Mouse (Mus musculus): ENCODE data around the gene Olfr554. TPM values are rescaled to one million over a fixed set of nuclear protein-coding genes. Genes with fewer than 3 reads are reported as not detected.
"Not testable (repeated sequence)": the region's sequence is repeated elsewhere in the genome, so short reads cannot be mapped to it uniquely, and the experiment has no call there.

The Olfr554 gene
- polyA plus RNA-seq (2014; fragmentation: Nextera tagmentation; extraction: Ambion mirVana) = not detected in 2 replicates

DNA sequence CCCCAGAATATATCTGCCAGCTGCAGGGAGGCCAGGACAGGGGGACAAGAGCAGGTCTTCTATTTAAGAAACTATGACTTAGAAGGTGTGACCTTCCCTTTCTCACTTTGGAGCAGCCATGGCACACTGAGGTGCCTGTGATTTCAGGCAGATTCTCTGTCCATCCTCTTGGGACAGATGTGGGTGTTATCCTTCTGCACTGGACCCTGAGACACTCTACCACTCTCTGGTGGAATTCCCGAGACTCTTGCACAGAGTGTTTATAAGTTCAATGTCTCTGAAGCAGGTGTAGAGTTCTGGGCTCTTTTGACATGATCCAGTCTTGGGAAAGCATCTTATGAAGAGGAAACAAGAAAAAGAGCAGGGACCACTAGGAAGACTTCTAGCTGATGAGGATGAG lies at the start of gene Olfr554:
Gene Olfr554 (plus strand): TSS at position 301 of the 400 bp plus-strand sequence.
- WGBS = 77% methylated on average over 1 of the region's 1 CpGs
- ATAC-seq (ENCODE audit: low FRiP score) = no peak

DNA sequence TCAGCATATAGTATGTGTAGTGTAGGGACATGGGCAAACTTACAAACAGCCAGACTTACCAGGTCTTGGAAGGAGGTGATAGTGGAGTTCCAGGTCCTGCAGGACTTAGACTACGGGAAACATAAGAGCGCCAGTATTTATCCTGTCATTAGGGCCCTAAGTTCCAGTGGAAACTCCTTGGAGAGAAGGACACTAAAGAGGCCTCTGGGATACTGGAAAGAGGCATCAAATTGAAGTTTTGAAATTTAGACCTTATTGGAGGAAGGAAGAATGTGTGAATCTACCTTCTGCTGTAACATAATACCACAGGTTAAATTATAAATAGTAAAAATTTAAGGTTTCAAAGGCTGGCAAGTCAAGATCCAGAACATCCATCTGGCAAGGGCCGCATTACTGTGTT lies 46.4 kb upstream of the Olfr554 start, which contains the start of gene Olfr551:
Gene Olfr551 (minus strand): TSS at position 101 of the 400 bp plus-strand sequence.
- WGBS = 89% methylated on average over 3 of the region's 3 CpGs
- no peak within 1 kb of the TSS for H3K4me3 ChIP-seq (ENCODE audit: low read depth, low read length)
- DNase-seq (ENCODE audit: low spot score, missing footprints) = no peak
- H3K9me3 ChIP-seq (ENCODE audit: control insufficient read depth, low read length) = no peaks in the 10 kb centered on the region
- no peak within 1 kb of the TSS for H3K9ac ChIP-seq (ENCODE audit: low read length)
- ATAC-seq (ENCODE audit: low FRiP score) = no peak
- H3K4me2 ChIP-seq = no peak within 1 kb of the TSS
- H3K36me3 ChIP-seq (ENCODE audit: control insufficient read depth, insufficient read depth, low read length) = no peaks in the 10 kb centered on the region
- no peaks in the 10 kb centered on the region for H3K4me1 ChIP-seq (ENCODE audit: control insufficient read depth, insufficient read depth, low read length)
- no peaks in the 10 kb centered on the region for H3K27me3 ChIP-seq (ENCODE audit: control insufficient read depth, insufficient read depth, low read length)
- no peak within 1 kb of the TSS for H3K27ac ChIP-seq (ENCODE audit: low read depth, low read length)

More for the DNA sequence above, at the start of gene Olfr554:
- Histone ChIP-seq H3K4me3 (ENCODE audit: low read depth, low read length) (no peak within 1 kb of the TSS), H3K4me2 (no peak within 1 kb of the TSS), H3K9me3 (ENCODE audit: control insufficient read depth, low read length) (no peaks in the 10 kb centered on the region), H3K4me1 (ENCODE audit: control insufficient read depth, insufficient read depth, low read length) (no peaks in the 10 kb centered on the region), H3K9ac (ENCODE audit: low read length) (no peak within 1 kb of the TSS), H3K36me3 (ENCODE audit: control insufficient read depth, insufficient read depth, low read length) (no peaks in the 10 kb centered on the region), H3K27me3 (ENCODE audit: control insufficient read depth, insufficient read depth, low read length) (no peaks in the 10 kb centered on the region), H3K27ac (ENCODE audit: low read depth, low read length) (no peak within 1 kb of the TSS)
- DNase-seq (ENCODE audit: low spot score, missing footprints) = no peak

DNA sequence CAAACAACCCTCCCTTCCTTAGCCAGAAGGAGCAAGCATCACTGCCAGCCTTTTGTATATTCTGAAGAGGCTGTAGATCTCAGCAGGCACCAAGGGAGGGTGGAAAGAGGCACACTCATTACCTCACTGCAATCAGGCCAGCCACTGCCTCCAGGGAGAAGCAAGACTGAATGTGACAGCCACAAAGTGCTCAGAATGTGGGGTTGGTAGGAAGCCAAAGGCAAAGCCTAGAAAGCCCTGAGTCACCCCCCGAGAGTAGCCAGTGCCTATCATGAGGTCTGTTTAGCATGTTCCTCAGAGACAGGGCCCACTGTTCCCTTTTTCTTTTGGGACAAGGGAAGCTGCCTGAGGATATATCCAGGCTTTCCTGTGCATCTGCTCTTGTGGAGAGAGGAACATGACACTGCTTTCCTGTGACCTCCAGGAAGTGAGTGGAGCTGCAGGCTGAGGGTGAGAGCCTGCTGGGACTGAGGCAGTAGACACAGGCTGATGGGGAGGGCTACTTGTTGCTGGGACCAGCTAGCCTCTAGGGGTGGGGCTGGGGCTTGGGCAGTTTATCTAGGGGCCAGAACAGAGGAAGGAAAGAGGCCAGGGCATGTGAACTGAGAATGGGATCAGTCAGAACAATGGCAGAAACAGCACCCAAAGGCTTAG lies 40.7 kb upstream of the Olfr554 start, which contains the start of gene Olfr552:
Gene Olfr552 (plus strand): TSS at position 393 of the 654 bp plus-strand sequence.
- Histone ChIP-seq H3K36me3 (ENCODE audit: control insufficient read depth, insufficient read depth, low read length) (no peaks in the 10 kb centered on the region), H3K27ac (ENCODE audit: low read depth, low read length) (no peak within 1 kb of the TSS), H3K9ac (ENCODE audit: low read length) (no peak within 1 kb of the TSS), H3K4me3 (ENCODE audit: low read depth, low read length) (no peak within 1 kb of the TSS), H3K9me3 (ENCODE audit: control insufficient read depth, low read length) (no peaks in the 10 kb centered on the region), H3K4me2 (no peak within 1 kb of the TSS), H3K4me1 (ENCODE audit: control insufficient read depth, insufficient read depth, low read length) (no peaks in the 10 kb centered on the region), H3K27me3 (ENCODE audit: control insufficient read depth, insufficient read depth, low read length) (no peaks in the 10 kb centered on the region)
- no peak for DNase-seq (ENCODE audit: low spot score, missing footprints)
- 76% methylated on average over 1 of the region's 1 CpGs for WGBS
- ATAC-seq (ENCODE audit: low FRiP score) = no peak

DNA sequence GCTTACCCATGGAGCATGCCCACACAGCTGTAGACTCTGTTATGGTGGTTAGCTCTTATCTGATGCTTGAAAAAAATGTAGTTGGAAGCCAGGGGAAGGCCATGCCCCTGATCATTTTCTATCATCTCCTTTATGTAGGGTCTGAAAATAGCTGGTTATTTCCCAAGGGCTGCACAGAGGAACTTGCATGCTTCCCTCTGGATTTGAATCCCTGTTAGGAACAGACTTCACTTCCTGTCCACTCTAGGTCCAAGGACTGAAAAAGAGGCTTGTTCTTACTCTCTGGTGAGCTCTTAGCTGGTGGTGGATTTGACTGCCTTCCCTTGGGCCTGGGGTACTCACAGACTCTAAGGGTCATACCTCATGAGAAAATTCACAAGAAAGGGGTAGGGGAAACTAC lies 20.1 kb upstream of the Olfr554 start, which contains the start of gene Olfr553:
Gene Olfr553 (minus strand): TSS at position 101 of the 400 bp plus-strand sequence.
- no peaks in the 10 kb centered on the region for H3K36me3 ChIP-seq (ENCODE audit: control insufficient read depth, insufficient read depth, low read length)
- H3K4me1 ChIP-seq (ENCODE audit: control insufficient read depth, insufficient read depth, low read length) = no peaks in the 10 kb centered on the region
- H3K9ac ChIP-seq (ENCODE audit: low read length) = no peak within 1 kb of the TSS
- no peaks in the 10 kb centered on the region for H3K27me3 ChIP-seq (ENCODE audit: control insufficient read depth, insufficient read depth, low read length)
- DNase-seq (ENCODE audit: low spot score, missing footprints) = no peak
- no peak within 1 kb of the TSS for H3K4me3 ChIP-seq (ENCODE audit: low read depth, low read length)
- no peaks in the 10 kb centered on the region for H3K9me3 ChIP-seq (ENCODE audit: control insufficient read depth, low read length)
- no peak for ATAC-seq (ENCODE audit: low FRiP score)
- H3K4me2 ChIP-seq = no peak within 1 kb of the TSS
- no peak within 1 kb of the TSS for H3K27ac ChIP-seq (ENCODE audit: low read depth, low read length)

DNA sequence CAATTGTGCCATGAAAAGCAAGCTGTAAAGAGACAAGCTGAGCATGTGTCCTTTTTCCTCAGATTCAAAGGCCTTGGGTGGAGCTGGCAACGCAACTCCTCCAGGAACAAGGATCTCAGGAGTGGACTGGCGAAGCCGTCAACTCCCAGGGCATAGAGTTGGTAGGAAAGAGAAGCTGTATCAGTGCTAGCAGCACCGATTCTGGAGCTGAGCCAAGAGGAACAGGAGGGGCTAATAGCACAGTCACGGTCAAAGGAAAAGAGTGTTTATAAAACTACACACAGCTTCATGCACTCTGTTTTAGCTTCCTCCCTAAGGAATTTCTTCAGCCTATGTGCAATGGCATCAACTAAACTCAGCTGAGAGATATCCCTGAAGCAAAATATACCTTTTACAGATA lies 18.6 kb upstream of the Olfr554 start:
- Histone ChIP-seq H3K36me3 (ENCODE audit: control insufficient read depth, insufficient read depth, low read length) (no peaks in the 10 kb centered on the region), H3K27me3 (ENCODE audit: control insufficient read depth, insufficient read depth, low read length) (no peaks in the 10 kb centered on the region), H3K9ac (ENCODE audit: low read length) (no peak overlapping the region), H3K4me2 (no peak overlapping the region), H3K4me3 (ENCODE audit: low read depth, low read length) (no peak overlapping the region), H3K4me1 (ENCODE audit: control insufficient read depth, insufficient read depth, low read length) (no peaks in the 10 kb centered on the region), H3K9me3 (ENCODE audit: control insufficient read depth, low read length) (no peaks in the 10 kb centered on the region), H3K27ac (ENCODE audit: low read depth, low read length) (no peak overlapping the region)
- 82% methylated on average over 5 of the region's 5 CpGs for WGBS
- DNase-seq (ENCODE audit: low spot score, missing footprints) (no peak), ATAC-seq (ENCODE audit: low FRiP score) (no peak)

DNA sequence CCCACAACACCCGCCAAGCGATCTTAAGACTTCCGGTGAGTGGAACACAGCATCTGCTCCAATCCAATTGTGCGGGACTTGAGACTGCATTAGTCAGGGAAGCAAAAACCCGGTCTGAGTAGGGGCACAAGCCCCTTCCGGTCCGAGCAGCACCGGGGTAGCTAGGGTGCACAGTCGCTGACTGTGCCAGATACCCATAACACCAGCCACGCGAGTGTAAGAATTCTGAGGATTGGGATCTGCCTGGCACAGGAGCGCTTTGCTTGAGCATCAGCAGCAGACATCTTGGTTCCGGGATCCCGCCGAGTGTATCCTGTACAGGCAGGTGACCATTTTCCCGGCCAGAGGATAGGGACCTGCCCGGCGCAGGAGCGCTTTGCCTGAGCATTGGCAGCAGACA lies 17.9 kb upstream of the Olfr554 start:
- not testable (repeated sequence) for H3K9ac ChIP-seq (ENCODE audit: low read length); H3K27ac ChIP-seq (ENCODE audit: low read depth, low read length); H3K4me1 ChIP-seq (ENCODE audit: control insufficient read depth, insufficient read depth, low read length); H3K36me3 ChIP-seq (ENCODE audit: control insufficient read depth, insufficient read depth, low read length); H3K4me2 ChIP-seq; H3K4me3 ChIP-seq (ENCODE audit: low read depth, low read length); DNase-seq (ENCODE audit: low spot score, missing footprints); ATAC-seq (ENCODE audit: low FRiP score); H3K9me3 ChIP-seq (ENCODE audit: control insufficient read depth, low read length); H3K27me3 ChIP-seq (ENCODE audit: control insufficient read depth, insufficient read depth, low read length)
- WGBS = 86% methylated on average over 17 of the region's 19 CpGs

DNA sequence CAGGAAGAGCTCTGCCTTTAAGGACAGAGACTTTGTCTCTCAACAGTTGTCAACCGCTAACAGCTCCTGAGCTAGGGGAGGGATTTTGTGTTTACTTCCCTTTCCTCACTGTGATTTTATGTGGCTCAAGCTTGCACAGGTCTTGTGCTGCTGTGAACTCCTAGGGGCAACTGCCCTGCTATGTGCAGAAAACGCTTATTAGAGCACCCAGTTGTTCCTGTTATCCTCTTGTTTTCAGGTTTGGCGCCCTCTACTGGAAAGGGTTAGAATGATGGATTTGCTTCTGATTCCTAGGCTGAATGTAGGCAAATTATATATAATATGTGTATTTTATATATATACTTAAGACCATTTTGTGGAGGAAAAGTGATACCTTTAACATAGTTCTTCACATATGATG lies 1.6 kb upstream of the Olfr554 start:
- no peak for ATAC-seq (ENCODE audit: low FRiP score)
- no peaks in the 10 kb centered on the region for H3K4me1 ChIP-seq (ENCODE audit: control insufficient read depth, insufficient read depth, low read length)
- WGBS = 34% methylated on average over 3 of the region's 3 CpGs

DNA sequence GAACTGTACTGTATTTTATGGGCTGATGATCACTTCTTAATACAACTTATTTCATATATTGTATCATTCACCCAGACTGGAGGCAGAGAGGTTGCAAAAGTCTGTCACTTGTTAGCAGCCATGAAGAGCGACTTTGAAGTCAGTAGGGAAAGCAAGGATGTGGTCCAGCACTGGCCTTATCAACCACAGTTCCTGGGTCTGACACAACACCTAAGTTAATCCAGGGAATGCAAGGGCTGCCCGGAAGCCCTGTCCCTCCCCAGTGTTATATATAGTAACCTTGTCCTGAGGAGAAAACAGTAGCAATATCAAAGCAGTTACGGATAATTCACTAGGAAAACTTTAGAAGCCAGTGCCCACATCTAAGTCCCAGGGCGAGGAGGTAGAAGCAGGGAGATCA lies 6.7 kb downstream of the Olfr554 start:
- H3K9ac ChIP-seq (ENCODE audit: low read length); ATAC-seq (ENCODE audit: low FRiP score): not testable (repeated sequence)

More for the DNA sequence above, 1.6 kb upstream of the Olfr554 start:
- H3K27me3 ChIP-seq (ENCODE audit: control insufficient read depth, insufficient read depth, low read length) = no peaks in the 10 kb centered on the region
- no peak for DNase-seq (ENCODE audit: low spot score, missing footprints)
- no peak overlapping the region for H3K27ac ChIP-seq (ENCODE audit: low read depth, low read length)
- H3K9me3 ChIP-seq (ENCODE audit: control insufficient read depth, low read length) = no peaks in the 10 kb centered on the region
- H3K4me2 ChIP-seq = no peak overlapping the region
- no peaks in the 10 kb centered on the region for H3K36me3 ChIP-seq (ENCODE audit: control insufficient read depth, insufficient read depth, low read length)
- no peak overlapping the region for H3K9ac ChIP-seq (ENCODE audit: low read length)
- no peak overlapping the region for H3K4me3 ChIP-seq (ENCODE audit: low read depth, low read length)

DNA sequence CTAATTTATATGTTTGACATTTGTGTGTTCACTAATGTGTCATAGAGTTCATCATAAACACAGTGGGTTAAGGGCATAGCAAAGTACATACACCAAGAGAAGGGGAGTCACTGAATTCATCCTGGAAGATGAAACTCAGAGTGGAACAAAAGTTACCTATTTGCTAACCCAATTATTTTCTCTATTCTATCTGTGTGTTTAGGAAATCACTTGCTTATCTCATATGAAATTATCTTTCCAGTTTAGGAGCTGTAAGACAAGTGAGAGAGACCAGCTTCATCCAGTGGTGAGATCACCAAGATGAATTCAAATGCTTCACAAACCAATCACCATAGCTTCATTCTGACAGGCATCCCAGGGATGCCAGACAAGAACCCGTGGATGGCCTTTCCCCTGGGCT lies 20.3 kb downstream of the Olfr554 start, which contains the start of gene Olfr555:
Gene Olfr555 (plus strand): TSS at position 301 of the 400 bp plus-strand sequence.
- DNase-seq (ENCODE audit: low spot score, missing footprints) (no peak), ATAC-seq (ENCODE audit: low FRiP score) (no peak)
- H3K4me3 ChIP-seq (ENCODE audit: low read depth, low read length) = no peak within 1 kb of the TSS
- WGBS = 82% methylated on average over 1 of the region's 1 CpGs
- H3K4me1 ChIP-seq (ENCODE audit: control insufficient read depth, insufficient read depth, low read length) = no peaks in the 10 kb centered on the region
- no peaks in the 10 kb centered on the region for H3K9me3 ChIP-seq (ENCODE audit: control insufficient read depth, low read length)
- H3K27ac ChIP-seq (ENCODE audit: low read depth, low read length) = no peak within 1 kb of the TSS
- no peak within 1 kb of the TSS for H3K9ac ChIP-seq (ENCODE audit: low read length)
- H3K4me2 ChIP-seq = no peak within 1 kb of the TSS
- H3K27me3 ChIP-seq (ENCODE audit: control insufficient read depth, insufficient read depth, low read length) = no peaks in the 10 kb centered on the region
- no peaks in the 10 kb centered on the region for H3K36me3 ChIP-seq (ENCODE audit: control insufficient read depth, insufficient read depth, low read length)

More for the DNA sequence above, 6.7 kb downstream of the Olfr554 start:
- not testable (repeated sequence) for H3K4me3 ChIP-seq (ENCODE audit: low read depth, low read length); H3K36me3 ChIP-seq (ENCODE audit: control insufficient read depth, insufficient read depth, low read length); H3K27ac ChIP-seq (ENCODE audit: low read depth, low read length); H3K4me2 ChIP-seq; DNase-seq (ENCODE audit: low spot score, missing footprints); H3K27me3 ChIP-seq (ENCODE audit: control insufficient read depth, insufficient read depth, low read length); H3K4me1 ChIP-seq (ENCODE audit: control insufficient read depth, insufficient read depth, low read length); H3K9me3 ChIP-seq (ENCODE audit: control insufficient read depth, low read length)
- WGBS = 86% methylated on average over 3 of the region's 4 CpGs

All from midbrain, embryonic 11.5 days (tissue).